Mouse (Mus musculus): Measurements from ENCODE around the gene Nrxn3. TPM values are rescaled to one million over a fixed set of nuclear protein-coding genes. Genes with fewer than 3 reads are reported as not detected.

Gene Nrxn3
- polyA plus RNA-seq, 1 experiment, result 0.19 TPM

DNA sequence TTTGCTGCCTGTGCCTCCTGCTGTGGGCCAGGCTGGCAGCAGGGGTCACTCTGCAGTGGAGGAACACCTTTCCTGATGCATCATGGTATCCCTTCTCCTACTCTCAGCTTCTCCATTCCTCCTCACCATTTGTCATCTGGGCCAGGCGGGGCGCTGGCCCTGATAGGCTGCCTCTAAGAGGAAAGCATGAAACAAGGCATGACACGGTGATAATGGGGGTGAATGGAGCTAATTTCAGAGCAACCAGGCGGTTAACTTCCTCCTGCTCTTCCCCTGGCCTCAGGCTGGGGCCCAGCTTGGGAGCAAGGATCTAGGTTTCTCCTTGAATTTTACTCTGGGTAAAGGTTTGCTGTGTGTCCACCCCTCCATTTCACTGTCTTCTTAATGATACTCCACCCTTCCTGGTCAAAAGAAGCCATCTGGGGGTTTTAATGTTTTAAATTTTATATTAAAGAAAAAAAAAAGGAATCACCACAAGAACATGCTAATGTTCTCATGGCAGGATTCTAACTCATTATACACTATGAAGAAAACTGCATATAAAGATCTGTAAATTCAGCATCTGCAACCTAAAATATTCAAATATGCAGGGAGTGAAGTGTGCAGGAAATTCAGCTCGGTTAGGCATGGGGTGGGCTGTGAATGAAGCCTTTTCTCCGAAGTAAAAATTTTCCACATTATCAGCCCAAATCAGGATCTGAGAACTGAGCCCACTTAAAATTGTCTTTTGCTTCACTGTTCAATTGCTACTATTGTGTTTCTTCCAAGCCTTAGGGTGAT, 127.9 kb downstream of the Nrxn3 start:
- H3K4me1 ChIP-seq (replicated peaks; ENCODE audit: control insufficient read depth, insufficient read depth, low read length), result no peaks in the 10 kb centered on the region
- no peak for DNase-seq
- no peak overlapping the region for H3K4me3 ChIP-seq (ENCODE audit: control insufficient read depth, insufficient read depth, low read length)
- 54% methylated on average over 6 of the region's 6 CpGs for WGBS
- H3K27ac ChIP-seq (ENCODE audit: control insufficient read depth, insufficient read depth, low read length), result no peak overlapping the region
- H3K36me3 ChIP-seq (ENCODE audit: control insufficient read depth, insufficient read depth, low read length), result no peaks in the 10 kb centered on the region
- TF ChIP-seq POLR2A (IDR thresholded peaks at IDR 0.05; ENCODE audit: control insufficient read depth, extremely low read depth, insufficient read depth, low read length, poor library complexity), result no peak
- no peaks in the 10 kb centered on the region for H3K27me3 ChIP-seq (ENCODE audit: control insufficient read depth, insufficient read depth, low read length)

GRCm38 (mm10) chr12:88854039-88854438, 131.4 kb downstream of the Nrxn3 start:
- 83% methylated on average over 4 of the region's 4 CpGs for WGBS
- Histone ChIP-seq H3K36me3 (ENCODE audit: control insufficient read depth, insufficient read depth, low read length) (no peaks in the 10 kb centered on the region), H3K27me3 (ENCODE audit: control insufficient read depth, insufficient read depth, low read length) (no peaks in the 10 kb centered on the region), H3K27ac (ENCODE audit: control insufficient read depth, insufficient read depth, low read length) (no peak overlapping the region), H3K4me1 (replicated peaks; ENCODE audit: control insufficient read depth, insufficient read depth, low read length) (no peaks in the 10 kb centered on the region), H3K4me3 (ENCODE audit: control insufficient read depth, insufficient read depth, low read length) (no peak overlapping the region)
- TF ChIP-seq POLR2A (IDR thresholded peaks at IDR 0.05; ENCODE audit: control insufficient read depth, extremely low read depth, insufficient read depth, low read length, poor library complexity) (no peak), CTCF (IDR thresholded peaks at IDR 0.05; ENCODE audit: borderline replicate concordance, control insufficient read depth, extremely low read depth, insufficient read depth, low read length, poor library complexity) (no peak)
- no peak for DNase-seq

DNA sequence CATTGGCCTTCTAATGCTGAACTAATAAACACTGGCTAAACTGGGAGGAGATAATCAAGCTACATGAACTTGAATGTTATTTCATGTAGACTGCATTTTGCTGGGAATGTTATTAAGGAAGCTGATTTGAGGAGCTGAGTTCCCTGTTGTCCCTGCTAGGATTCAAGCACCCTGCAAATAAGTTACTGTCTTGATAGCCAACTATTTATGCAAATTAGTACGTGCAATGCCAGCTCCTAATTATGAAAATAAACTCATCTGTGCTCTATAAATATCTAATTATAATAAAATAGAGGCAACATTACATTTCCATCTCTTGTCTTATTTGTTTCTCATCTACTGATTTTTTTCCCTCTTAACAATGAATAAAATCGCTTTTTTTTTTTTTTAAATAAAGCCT, 135.0 kb downstream of the Nrxn3 start:
- Histone ChIP-seq H3K27ac (ENCODE audit: control insufficient read depth, insufficient read depth, low read length) (no peak overlapping the region), H3K4me3 (ENCODE audit: control insufficient read depth, insufficient read depth, low read length) (no peak overlapping the region), H3K36me3 (ENCODE audit: control insufficient read depth, insufficient read depth, low read length) (no peaks in the 10 kb centered on the region), H3K4me1 (replicated peaks; ENCODE audit: control insufficient read depth, insufficient read depth, low read length) (no peaks in the 10 kb centered on the region), H3K27me3 (ENCODE audit: control insufficient read depth, insufficient read depth, low read length) (no peaks in the 10 kb centered on the region)
- DNase-seq, result no peak
- no peak for TF ChIP-seq CTCF (IDR thresholded peaks at IDR 0.05; ENCODE audit: borderline replicate concordance, control insufficient read depth, extremely low read depth, insufficient read depth, low read length, poor library complexity)
- no peak for TF ChIP-seq POLR2A (IDR thresholded peaks at IDR 0.05; ENCODE audit: control insufficient read depth, extremely low read depth, insufficient read depth, low read length, poor library complexity)
- WGBS, result 94% methylated on average over 2 of the region's 2 CpGs

DNA sequence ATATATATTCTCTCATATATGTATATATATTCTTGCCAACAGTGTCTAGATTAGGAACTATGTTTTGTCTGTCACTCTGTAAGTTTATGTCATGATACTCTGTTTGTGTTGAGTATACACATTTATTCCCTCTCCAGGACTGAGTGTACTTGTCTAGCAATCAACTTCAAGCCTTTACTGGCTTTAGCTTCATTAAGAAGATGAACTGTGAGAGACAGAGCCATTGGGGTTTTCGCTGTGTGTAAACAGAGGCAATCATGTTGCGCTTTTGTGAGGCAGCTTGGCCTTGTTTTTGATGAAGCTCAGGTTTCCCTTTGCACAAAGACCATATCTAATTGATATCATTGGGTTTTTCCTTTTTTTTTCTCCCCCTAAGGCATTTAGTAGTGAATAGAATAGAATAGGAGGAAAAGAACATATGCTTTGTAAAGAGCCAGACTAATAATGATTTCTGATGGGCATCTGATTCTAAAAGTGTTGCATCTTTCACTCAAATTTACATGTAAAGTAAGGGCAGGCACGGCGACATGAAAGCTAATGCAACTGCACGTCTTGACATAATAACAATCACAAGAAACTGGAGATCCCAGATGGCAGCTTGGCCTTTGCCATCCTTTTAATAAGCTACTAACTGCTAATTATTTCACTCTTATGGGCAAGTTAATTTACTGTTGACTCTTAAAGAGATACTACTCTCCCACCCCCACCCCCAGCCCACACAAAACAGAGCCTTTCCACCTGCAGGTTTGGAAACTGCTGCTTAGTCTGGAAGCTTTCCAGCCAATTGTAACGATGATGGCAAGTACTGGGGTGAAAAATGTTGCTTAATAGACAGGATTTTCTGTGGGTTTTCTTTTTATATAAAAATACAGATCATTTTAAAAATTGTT, 137.0 kb downstream of the Nrxn3 start:
- H3K27me3 ChIP-seq (ENCODE audit: control insufficient read depth, insufficient read depth, low read length), result no peaks in the 10 kb centered on the region
- DNase-seq, result no peak
- H3K36me3 ChIP-seq (ENCODE audit: control insufficient read depth, insufficient read depth, low read length), result no peaks in the 10 kb centered on the region
- H3K4me3 ChIP-seq (ENCODE audit: control insufficient read depth, insufficient read depth, low read length), result no peak overlapping the region
- H3K27ac ChIP-seq (ENCODE audit: control insufficient read depth, insufficient read depth, low read length), result no peak overlapping the region
- no peaks in the 10 kb centered on the region for H3K4me1 ChIP-seq (replicated peaks; ENCODE audit: control insufficient read depth, insufficient read depth, low read length)
- 91% methylated on average over 6 of the region's 6 CpGs for WGBS
- TF ChIP-seq CTCF (IDR thresholded peaks at IDR 0.05; ENCODE audit: borderline replicate concordance, control insufficient read depth, extremely low read depth, insufficient read depth, low read length, poor library complexity), result no peak
- no peak for TF ChIP-seq POLR2A (IDR thresholded peaks at IDR 0.05; ENCODE audit: control insufficient read depth, extremely low read depth, insufficient read depth, low read length, poor library complexity)

DNA sequence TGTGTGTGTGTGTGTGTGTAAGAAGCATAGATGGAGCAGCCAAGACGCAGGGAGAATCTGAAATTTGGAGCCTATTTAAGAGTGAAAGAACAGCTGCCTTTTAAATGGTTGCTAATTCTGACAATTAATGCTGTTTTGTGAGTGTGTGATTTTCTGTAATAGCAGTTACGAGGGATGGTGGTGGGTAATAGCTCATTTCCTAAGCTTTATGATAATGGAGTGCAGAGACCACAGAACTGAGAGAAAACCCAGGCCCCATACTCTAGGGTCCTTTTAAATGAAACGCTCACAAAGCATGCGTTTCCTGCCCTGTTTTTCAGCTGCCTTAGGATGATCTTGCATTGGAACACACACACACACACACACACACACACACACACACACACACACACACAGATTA, 137.7 kb downstream of the Nrxn3 start:
- no peaks in the 10 kb centered on the region for H3K4me1 ChIP-seq (replicated peaks; ENCODE audit: control insufficient read depth, insufficient read depth, low read length)
- H3K4me3 ChIP-seq (ENCODE audit: control insufficient read depth, insufficient read depth, low read length), result no peak overlapping the region
- no peak for DNase-seq
- 75% methylated on average over 4 of the region's 4 CpGs for WGBS
- TF ChIP-seq CTCF (IDR thresholded peaks at IDR 0.05; ENCODE audit: borderline replicate concordance, control insufficient read depth, extremely low read depth, insufficient read depth, low read length, poor library complexity) (no peak), POLR2A (IDR thresholded peaks at IDR 0.05; ENCODE audit: control insufficient read depth, extremely low read depth, insufficient read depth, low read length, poor library complexity) (no peak)
- no peaks in the 10 kb centered on the region for H3K27me3 ChIP-seq (ENCODE audit: control insufficient read depth, insufficient read depth, low read length)
- no peaks in the 10 kb centered on the region for H3K36me3 ChIP-seq (ENCODE audit: control insufficient read depth, insufficient read depth, low read length)
- no peak overlapping the region for H3K27ac ChIP-seq (ENCODE audit: control insufficient read depth, insufficient read depth, low read length)

- Histone ChIP-seq H3K27me3 (ENCODE audit: control insufficient read depth, insufficient read depth, low read length) (no peaks in the 10 kb centered on the region), H3K36me3 (ENCODE audit: control insufficient read depth, insufficient read depth, low read length) (no peaks in the 10 kb centered on the region), H3K4me1 (replicated peaks; ENCODE audit: control insufficient read depth, insufficient read depth, low read length) (no peaks in the 10 kb centered on the region), H3K4me3 (ENCODE audit: control insufficient read depth, insufficient read depth, low read length) (no peak overlapping the region), H3K27ac (ENCODE audit: control insufficient read depth, insufficient read depth, low read length) (no peak overlapping the region)
- no peak for TF ChIP-seq CTCF (IDR thresholded peaks at IDR 0.05; ENCODE audit: borderline replicate concordance, control insufficient read depth, extremely low read depth, insufficient read depth, low read length, poor library complexity)
- no peak for TF ChIP-seq POLR2A (IDR thresholded peaks at IDR 0.05; ENCODE audit: control insufficient read depth, extremely low read depth, insufficient read depth, low read length, poor library complexity)
- DNase-seq, result no peak
- 81% methylated on average over 4 of the region's 4 CpGs for WGBS
Measured at GRCm38 (mm10) chr12:88863069-88863468, 140.4 kb downstream of the Nrxn3 start.

All from thymus, adult 2 months (tissue).